Mouse (Mus musculus) stomach, embryonic 15.5 days (tissue): ENCODE results near the gene Rph3a. TPM values are rescaled to one million over a fixed set of nuclear protein-coding genes. Genes with fewer than 3 reads are reported as not detected.

ENCODE experiments used
- ATAC-seq: fragments of 200-750 bp; cut with Nextera tagmentation; 2 replicates; pipeline ENCODE4 v1.8.0; 2017; ENCODE audit warnings: low read depth, moderate number of reproducible peaks, moderate TSS enrichment; ENCODE audit not compliant: insufficient read depth, low FRiP score
- H3K27ac ChIP-seq: fragments of 300-500 bp; sonication (generic); 2 replicates; pipeline ENCODE4 v1.5.1; 2015; ENCODE audit warnings: mild to moderate bottlenecking, inconsistent platforms
- H3K27me3 ChIP-seq: fragments of 300-500 bp; sonication (generic); replicated peaks from 2 replicates; pipeline ENCODE4 v1.6.1; 2015; ENCODE audit warnings: inconsistent platforms
- H3K36me3 ChIP-seq: fragments of 300-500 bp; sonication (generic); 2 replicates; pipeline ENCODE4 v1.6.1; 2015; ENCODE audit warnings: inconsistent platforms
- H3K4me1 ChIP-seq: fragments of 300-500 bp; sonication (generic); 2 replicates; pipeline ENCODE4 v1.6.1; 2015; ENCODE audit warnings: inconsistent platforms
- H3K4me2 ChIP-seq: fragments of 300-500 bp; sonication (generic); 2 replicates; pipeline ENCODE4 v1.6.1; 2015; ENCODE audit warnings: mild to moderate bottlenecking, inconsistent platforms
- H3K4me3 ChIP-seq: fragments of 300-500 bp; sonication (generic); replicated peaks from 2 replicates; pipeline ENCODE4 v1.5.1; 2015; ENCODE audit warnings: inconsistent platforms
- H3K9ac ChIP-seq: fragments of 300-500 bp; sonication (generic); 2 replicates; pipeline ENCODE4 v1.6.1; 2015; ENCODE audit warnings: inconsistent platforms
- H3K9me3 ChIP-seq: fragments of 300-500 bp; sonication (generic); 2 replicates; pipeline ENCODE4 v1.6.1; 2016; ENCODE audit warnings: inconsistent platforms
- WGBS: fragments of 180-500 bp; shearing (Covaris S2); methylation state at CpG from one replicate; pipeline ENCODE4 v1.1.7; 2015; 5-methylcytosine and 5-hydroxymethylcytosine counted together
- polyA plus RNA-seq: library from polyadenylated mRNA; unstranded; fragments of >200 nt; fragmentation: Nextera tagmentation; extraction: Ambion mirVana; gene quantifications from 2 replicates; pipeline ENCODE4 v1.2.1, GENCODE M21; 2015

The Rph3a gene
- polyA plus RNA-seq: 0.18 and 0.24 TPM in 2 replicates

DNA sequence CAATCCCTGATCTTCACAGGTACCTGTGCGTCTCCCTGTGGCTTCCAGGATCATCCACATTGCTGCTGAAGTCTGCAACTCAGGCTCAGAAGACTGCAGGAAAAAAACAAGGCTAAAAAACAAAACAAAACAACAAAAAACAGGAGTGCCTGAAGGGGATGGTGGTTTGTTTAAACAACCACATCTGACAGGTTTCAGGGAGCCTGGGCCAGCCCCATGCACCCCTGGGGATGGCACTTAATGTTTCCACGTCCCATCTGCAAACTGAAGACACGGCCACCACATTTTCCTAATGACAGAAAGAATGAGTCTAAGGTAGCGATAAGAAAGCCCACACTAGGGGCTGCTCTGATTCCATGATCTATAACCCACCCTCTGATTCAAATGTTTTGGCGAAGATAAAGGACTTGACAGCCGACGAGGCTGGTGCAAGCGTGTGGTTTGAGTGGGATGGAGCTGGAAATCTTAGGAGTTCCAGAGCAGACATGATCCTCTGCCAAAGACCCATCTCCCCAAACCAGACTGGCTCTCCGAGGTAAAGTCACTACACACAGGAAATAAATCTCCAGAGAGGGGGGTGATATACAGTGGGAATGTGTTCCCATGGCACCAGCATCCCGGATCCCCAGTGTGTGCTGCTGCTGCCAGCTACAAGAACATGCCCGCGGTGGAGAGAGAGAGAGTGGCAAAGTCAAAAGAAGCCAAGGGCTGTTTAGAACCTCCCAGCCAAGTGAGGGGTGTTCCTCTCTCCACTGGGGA is at the start of gene Rph3a:
Gene Rph3a (minus strand): TSS at position 282 of the 759 bp plus-strand sequence.
- H3K4me2 ChIP-seq: no peak within 1 kb of the TSS
- peaks cover 17% of the 10 kb centered on the region; the same call in 1 of the 2 replicates for H3K27me3 ChIP-seq
- no peaks in the 10 kb centered on the region for H3K9me3 ChIP-seq
- H3K4me1 ChIP-seq: no peaks in the 10 kb centered on the region
- WGBS: 67% methylated on average over 12 of the region's 12 CpGs
- H3K9ac ChIP-seq: no peak within 1 kb of the TSS
- no peak within 1 kb of the TSS for H3K27ac ChIP-seq
- H3K4me3 ChIP-seq: no peak within 1 kb of the TSS
- ATAC-seq: no peak
- no peaks in the 10 kb centered on the region for H3K36me3 ChIP-seq

DNA sequence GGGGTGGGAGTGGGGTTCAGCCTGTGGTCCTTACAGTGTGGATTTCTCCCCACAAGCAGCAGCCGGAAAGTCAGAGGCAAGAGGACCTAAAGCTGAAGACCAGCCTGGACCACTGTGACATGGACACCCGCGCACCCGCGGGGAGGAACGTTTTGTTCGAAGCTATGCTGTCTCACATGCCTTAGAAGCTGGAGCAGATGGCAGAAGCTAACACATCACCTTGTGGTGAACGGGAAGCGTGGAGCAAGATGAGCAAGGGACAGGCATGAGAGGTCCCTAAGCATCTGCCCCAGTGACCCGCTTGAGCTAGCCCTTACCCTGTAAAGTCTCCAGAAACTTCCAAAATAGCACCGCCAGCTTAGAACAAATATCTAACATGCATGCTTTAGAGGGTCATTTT is 48.4 kb upstream of the Rph3a start:
- Histone ChIP-seq H3K36me3 (no peaks in the 10 kb centered on the region), H3K4me2 (no peak overlapping the region), H3K9me3 (no peaks in the 10 kb centered on the region), H3K4me3 (no peak overlapping the region), H3K4me1 (no peaks in the 10 kb centered on the region), H3K27me3 (no peaks in the 10 kb centered on the region), H3K27ac (no peak overlapping the region), H3K9ac (no peak overlapping the region)
- 88% methylated on average over 11 of the region's 11 CpGs for WGBS
- no peak for ATAC-seq

DNA sequence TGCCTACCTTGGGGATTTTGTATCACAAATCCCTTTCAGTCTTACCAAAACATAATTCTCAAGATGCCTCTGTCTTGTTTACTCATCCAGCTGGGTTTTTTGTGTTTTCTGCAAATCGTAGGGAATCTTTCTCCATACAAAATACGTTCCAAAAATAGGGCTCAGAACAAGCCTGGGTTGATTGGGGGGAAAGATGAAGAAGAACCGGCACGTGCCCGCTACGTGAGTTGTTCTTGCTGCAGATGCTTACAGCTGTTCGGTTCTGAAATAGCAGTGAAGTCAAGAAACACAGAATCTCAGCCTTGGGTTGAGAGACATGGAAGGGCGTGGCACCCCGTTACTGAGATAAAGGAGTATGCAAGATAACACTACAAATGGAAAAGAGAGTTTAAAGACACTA is 44.0 kb upstream of the Rph3a start:
- no peak overlapping the region for H3K4me3 ChIP-seq
- WGBS: 71% methylated on average over 9 of the region's 9 CpGs

DNA sequence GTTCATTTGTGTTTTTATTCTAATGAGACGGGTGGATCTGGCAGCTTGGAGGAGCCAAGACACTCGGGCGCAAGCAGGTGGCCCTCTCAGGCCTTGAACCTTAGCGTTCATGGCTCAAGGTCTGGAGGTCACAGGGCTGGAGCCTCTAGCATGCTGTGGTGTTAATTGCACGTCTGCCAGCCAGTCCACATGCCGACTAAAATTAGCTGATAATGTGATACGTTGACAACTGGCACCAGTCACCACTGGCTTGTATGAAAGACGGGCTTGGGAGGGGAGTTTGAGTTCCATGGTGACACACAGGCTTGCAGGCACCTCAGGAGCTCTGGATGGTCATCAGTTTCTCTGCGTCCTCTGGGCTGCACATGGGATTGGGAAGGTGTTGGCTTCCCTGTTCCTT is 31.9 kb upstream of the Rph3a start:
- H3K4me3 ChIP-seq: no peak overlapping the region
- no peaks in the 10 kb centered on the region for H3K36me3 ChIP-seq
- WGBS: 63% methylated on average over 9 of the region's 9 CpGs
- no peaks in the 10 kb centered on the region for H3K4me1 ChIP-seq
- no peaks in the 10 kb centered on the region for H3K27me3 ChIP-seq
- H3K4me2 ChIP-seq: no peak overlapping the region
- H3K9me3 ChIP-seq: no peaks in the 10 kb centered on the region
- no peak for ATAC-seq
- no peak overlapping the region for H3K27ac ChIP-seq
- no peak overlapping the region for H3K9ac ChIP-seq

More for the DNA sequence above, 44.0 kb upstream of the Rph3a start:
- Histone ChIP-seq H3K4me2 (no peak overlapping the region), H3K36me3 (no peaks in the 10 kb centered on the region), H3K4me1 (no peaks in the 10 kb centered on the region), H3K9ac (no peak overlapping the region), H3K27ac (no peak overlapping the region), H3K9me3 (no peaks in the 10 kb centered on the region), H3K27me3 (no peaks in the 10 kb centered on the region)
- no peak for ATAC-seq

DNA sequence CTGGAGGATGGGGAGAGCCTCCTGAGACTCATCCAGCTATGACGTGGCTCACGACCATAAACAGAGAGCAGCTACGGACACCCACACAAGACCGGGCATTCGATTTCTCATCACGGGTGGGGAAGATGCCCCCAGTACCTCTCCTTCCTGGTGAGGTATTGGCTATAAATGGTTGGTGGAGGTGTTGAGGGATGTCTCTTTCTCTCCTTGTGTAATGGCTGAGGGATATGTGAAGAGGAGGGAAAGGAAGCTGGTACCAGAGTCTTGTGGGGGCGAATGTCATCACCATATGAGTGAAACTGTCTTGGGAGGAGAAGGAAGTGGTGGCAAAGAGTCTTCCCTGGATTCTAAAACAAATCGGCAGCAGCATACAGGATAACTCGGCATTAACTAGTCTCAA is 29.6 kb upstream of the Rph3a start:
- Histone ChIP-seq H3K36me3 (no peaks in the 10 kb centered on the region), H3K4me3 (no peak overlapping the region), H3K27ac (no peak overlapping the region), H3K9me3 (no peaks in the 10 kb centered on the region), H3K9ac (no peak overlapping the region), H3K27me3 (no peaks in the 10 kb centered on the region), H3K4me2 (no peak overlapping the region), H3K4me1 (no peaks in the 10 kb centered on the region)
- 74% methylated on average over 9 of the region's 9 CpGs for WGBS
- no peak for ATAC-seq

DNA sequence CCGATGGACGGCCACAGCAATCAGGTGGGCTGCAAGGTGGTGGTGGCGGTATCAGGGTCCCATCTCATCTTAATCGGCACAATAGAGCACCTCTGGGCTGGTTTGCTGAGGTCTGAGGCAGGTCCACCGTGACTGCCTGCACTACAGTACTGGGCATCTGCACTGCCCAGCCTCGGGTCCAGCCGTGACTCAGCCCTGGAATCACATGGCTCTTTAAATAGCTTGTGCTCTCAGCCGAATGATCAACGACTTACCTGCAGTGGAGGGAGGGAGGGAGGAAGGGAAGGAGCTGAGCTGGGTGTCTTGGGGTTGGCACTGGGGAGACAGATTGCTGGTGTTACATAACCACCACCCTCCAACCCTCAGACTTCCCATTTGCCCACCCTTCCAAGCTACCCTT is 20.3 kb upstream of the Rph3a start:
- H3K27me3 ChIP-seq: no peaks in the 10 kb centered on the region
- no peak overlapping the region for H3K4me3 ChIP-seq
- no peak overlapping the region for H3K27ac ChIP-seq
- H3K9ac ChIP-seq: no peak overlapping the region
- no peaks in the 10 kb centered on the region for H3K4me1 ChIP-seq
- H3K9me3 ChIP-seq: no peaks in the 10 kb centered on the region
- H3K4me2 ChIP-seq: no peak overlapping the region
- no peak for ATAC-seq
- H3K36me3 ChIP-seq: no peaks in the 10 kb centered on the region
- 73% methylated on average over 9 of the region's 9 CpGs for WGBS

DNA sequence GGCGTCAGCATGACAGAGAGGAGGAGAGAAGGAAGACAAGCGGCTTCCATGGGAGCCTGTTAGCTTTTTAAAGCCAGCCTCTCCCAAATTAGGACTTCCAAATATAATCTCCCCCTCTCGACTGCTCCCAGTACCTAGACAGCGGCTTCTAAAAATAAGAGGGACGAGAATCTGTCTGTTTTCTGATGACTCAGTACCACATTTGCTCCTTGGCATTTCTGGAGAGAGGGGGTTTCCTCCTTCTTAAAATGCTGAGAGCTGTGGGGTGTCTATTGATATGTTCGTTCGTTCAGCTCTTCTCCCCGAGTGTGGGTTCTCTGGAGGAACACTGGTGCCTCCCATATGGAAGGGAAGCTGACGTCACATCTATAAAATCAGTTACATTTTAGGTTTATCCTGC is 9.6 kb upstream of the Rph3a start:
- Histone ChIP-seq H3K9me3 (no peaks in the 10 kb centered on the region), H3K4me3 (no peak overlapping the region), H3K27ac (no peak overlapping the region), H3K4me2 (no peak overlapping the region), H3K9ac (no peak overlapping the region), H3K36me3 (no peaks in the 10 kb centered on the region), H3K4me1 (no peaks in the 10 kb centered on the region), H3K27me3 (no peaks in the 10 kb centered on the region)
- WGBS: 77% methylated on average over 9 of the region's 9 CpGs
- ATAC-seq: no peak

DNA sequence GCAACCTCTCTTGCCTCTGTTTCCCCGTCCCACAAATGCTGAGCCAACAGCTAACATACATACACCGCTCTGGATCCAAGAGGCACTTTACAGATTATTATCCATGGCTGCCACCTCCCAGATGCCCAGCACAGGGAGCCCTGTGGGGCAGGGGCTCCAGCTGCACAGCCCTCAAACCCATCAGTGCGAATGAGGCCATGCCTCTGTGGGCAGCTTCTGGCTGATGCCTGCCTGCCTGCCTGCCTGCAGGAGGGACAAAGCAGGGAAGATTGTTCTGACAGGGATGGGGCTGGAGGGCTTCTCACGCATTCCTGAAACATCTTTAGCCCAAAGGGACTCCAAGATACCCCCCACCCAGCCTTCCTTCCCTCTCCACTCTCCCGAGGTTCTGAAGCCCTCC is 7.8 kb upstream of the Rph3a start:
- H3K4me3 ChIP-seq: no peak overlapping the region
- H3K27me3 ChIP-seq: no peaks in the 10 kb centered on the region
- H3K4me1 ChIP-seq: no peaks in the 10 kb centered on the region
- no peak overlapping the region for H3K27ac ChIP-seq
- H3K9me3 ChIP-seq: no peaks in the 10 kb centered on the region
- 72% methylated on average over 5 of the region's 5 CpGs for WGBS
- H3K4me2 ChIP-seq: no peak overlapping the region
- H3K9ac ChIP-seq: no peak overlapping the region
- ATAC-seq: no peak
- no peaks in the 10 kb centered on the region for H3K36me3 ChIP-seq

DNA sequence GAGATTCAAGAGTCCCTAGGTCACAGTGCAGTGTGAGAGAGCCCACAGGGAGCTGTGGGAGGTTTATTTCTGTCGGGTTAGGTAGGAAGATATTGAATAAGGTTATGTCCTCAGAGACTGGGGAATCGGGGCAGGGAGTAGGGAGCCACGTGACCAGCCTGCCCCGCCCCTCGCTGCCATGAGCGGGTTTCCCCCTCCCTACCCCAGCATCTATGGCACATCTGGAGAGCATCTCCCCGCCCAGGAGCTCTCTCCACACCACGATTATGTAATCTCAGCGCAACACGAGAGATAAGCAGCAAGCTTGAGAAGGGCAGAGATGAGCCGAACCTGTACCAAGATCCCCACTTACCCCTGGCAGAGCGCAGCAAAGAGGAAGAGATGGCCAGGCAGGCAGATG is 6.5 kb upstream of the Rph3a start:
- Histone ChIP-seq H3K4me3 (no peak overlapping the region), H3K27ac (no peak overlapping the region), H3K9ac (no peak overlapping the region), H3K36me3 (no peaks in the 10 kb centered on the region), H3K9me3 (no peaks in the 10 kb centered on the region), H3K4me2 (no peak overlapping the region), H3K4me1 (no peaks in the 10 kb centered on the region), H3K27me3 (no peaks in the 10 kb centered on the region)
- 35% methylated on average over 12 of the region's 12 CpGs for WGBS
- no peak for ATAC-seq

DNA sequence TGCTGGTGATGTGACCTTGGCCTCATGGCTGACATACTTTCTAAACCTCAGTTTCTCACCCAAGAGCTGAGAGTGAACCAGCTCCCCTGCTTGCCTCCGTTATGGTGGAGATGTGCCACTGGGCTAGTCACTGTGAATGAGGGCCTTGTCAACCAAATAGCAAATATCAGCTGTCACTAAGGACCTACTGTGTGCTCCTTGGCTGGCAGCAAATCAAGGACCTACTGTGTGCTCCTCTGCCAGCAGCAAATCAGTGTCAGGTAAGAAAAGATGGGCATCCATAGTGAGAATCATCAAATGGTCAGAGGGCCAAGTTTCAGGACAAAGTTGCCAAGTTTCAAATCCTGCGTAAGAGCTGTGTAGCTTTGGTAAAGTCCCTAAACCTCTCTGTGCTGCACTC is 4.6 kb upstream of the Rph3a start:
- Histone ChIP-seq H3K36me3 (no peaks in the 10 kb centered on the region), H3K4me2 (no peak overlapping the region), H3K9me3 (no peaks in the 10 kb centered on the region), H3K9ac (no peak overlapping the region), H3K4me3 (no peak overlapping the region), H3K4me1 (no peaks in the 10 kb centered on the region), H3K27ac (no peak overlapping the region), H3K27me3 (no peaks in the 10 kb centered on the region)
- WGBS: 88% methylated on average over 2 of the region's 2 CpGs
- no peak for ATAC-seq

DNA sequence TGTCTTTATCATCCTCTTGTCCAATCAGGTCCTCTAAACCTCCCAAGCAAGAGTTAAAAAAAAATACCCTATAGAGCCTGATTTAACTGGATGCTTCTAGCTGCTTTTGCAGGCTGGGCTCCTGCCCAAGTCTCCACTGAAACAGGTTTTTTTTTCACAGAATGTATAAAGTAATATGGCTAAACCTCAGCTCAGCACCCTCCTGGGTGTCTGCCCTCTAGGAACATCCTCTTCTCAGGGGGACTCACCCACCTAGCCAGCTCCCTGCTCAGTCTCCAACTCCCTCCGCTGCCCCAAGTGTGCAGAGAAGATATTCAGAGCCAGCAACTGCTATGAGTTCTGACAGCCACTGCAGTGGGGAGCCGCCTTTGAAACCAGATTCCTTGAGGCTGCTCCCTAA is 2.1 kb upstream of the Rph3a start:
- Histone ChIP-seq H3K9me3 (no peaks in the 10 kb centered on the region), H3K27ac (no peak overlapping the region), H3K9ac (no peak overlapping the region), H3K4me1 (no peaks in the 10 kb centered on the region), H3K27me3 (peaks cover 17% of the 10 kb centered on the region; the same call in 1 of the 2 replicates), H3K4me3 (no peak overlapping the region), H3K36me3 (no peaks in the 10 kb centered on the region), H3K4me2 (no peak overlapping the region)
- 36% methylated on average over 2 of the region's 2 CpGs for WGBS
- ATAC-seq: no peak

DNA sequence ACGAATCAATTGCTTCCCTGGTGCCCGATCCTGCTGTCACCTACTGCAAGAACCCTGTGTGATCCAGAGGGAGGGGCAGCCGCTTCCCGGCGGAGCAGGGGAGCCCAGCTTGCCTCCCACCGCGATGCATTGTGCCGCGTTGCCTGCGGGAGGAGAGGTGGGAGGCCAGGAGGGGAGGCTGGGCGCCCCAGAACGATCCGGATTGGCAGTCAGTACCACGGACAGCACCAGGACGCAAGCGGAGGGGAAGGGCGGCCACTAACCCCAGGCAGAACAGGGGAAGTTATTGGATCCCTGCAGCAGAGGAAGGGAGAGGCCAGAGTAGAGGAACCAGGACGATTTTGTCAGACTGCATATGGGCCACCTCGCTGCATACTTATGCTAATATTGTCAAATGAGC is 486 bp downstream of the Rph3a start:
- H3K4me2 ChIP-seq: no peak overlapping the region
- no peak overlapping the region for H3K4me3 ChIP-seq
- ATAC-seq: no peak
- H3K9ac ChIP-seq: no peak overlapping the region
- H3K4me1 ChIP-seq: no peaks in the 10 kb centered on the region
- H3K27me3 ChIP-seq: peaks cover 17% of the 10 kb centered on the region; the same call in 1 of the 2 replicates
- H3K9me3 ChIP-seq: no peaks in the 10 kb centered on the region
- H3K27ac ChIP-seq: no peak overlapping the region
- WGBS: 0% methylated on average over 19 of the region's 19 CpGs
- no peaks in the 10 kb centered on the region for H3K36me3 ChIP-seq
